Mouse (Mus musculus) cerebellum, adult 11-12 months (tissue): ENCODE measurements around the gene Prss8.
"Not testable (repeated sequence)": the region's sequence is repeated elsewhere in the genome, so short reads cannot be mapped to it uniquely, and the experiment has no call there.

Source experiments
- DNase-seq: peaks from one replicate; pipeline ENCODE4 v3.0.0; 2022

The Prss8 gene

GRCm38 (mm10) chr7:127927726-127928125 is 2.2 kb downstream of the Prss8 start:
- peak; percentile 17 for DNase-seq

- no peak for DNase-seq
These were observed 3.1 kb downstream of the Prss8 start for GRCm38 (mm10) chr7:127926846-127927245.

- DNase-seq: no peak
These were observed 3.8 kb downstream of the Prss8 start for GRCm38 (mm10) chr7:127926066-127926465.

- no peak for DNase-seq
These were observed 4.7 kb downstream of the Prss8 start for GRCm38 (mm10) chr7:127925252-127925651.

- no peak for DNase-seq
These were observed 6.2 kb downstream of the Prss8 start for GRCm38 (mm10) chr7:127923714-127924113.

- no peak for DNase-seq
These were observed 7.2 kb downstream of the Prss8 start for GRCm38 (mm10) chr7:127922451-127923275.

- no peak for DNase-seq
These were observed 8.4 kb downstream of the Prss8 start for GRCm38 (mm10) chr7:127921516-127921915.

- DNase-seq: no peak
These were observed 10.6 kb downstream of the Prss8 start for GRCm38 (mm10) chr7:127919290-127919689.

GRCm38 (mm10) chr7:127918203-127918602 is 11.7 kb downstream of the Prss8 start:
- DNase-seq: no peak

GRCm38 (mm10) chr7:127915293-127915692 is 14.6 kb downstream of the Prss8 start:
- no peak for DNase-seq

- no peak for DNase-seq
These were observed 17.0 kb downstream of the Prss8 start for GRCm38 (mm10) chr7:127912938-127913337.

- DNase-seq: peak; percentile 86
These were observed 17.6 kb downstream of the Prss8 start, which contains the start of gene Kat8 for GRCm38 (mm10) chr7:127912190-127912871. Gene Kat8, plus strand, starts transcription at chr7:127912516.

- no peak for DNase-seq
These were observed 21.2 kb downstream of the Prss8 start for GRCm38 (mm10) chr7:127908656-127909055.

- no peak for DNase-seq
These were observed 22.0 kb downstream of the Prss8 start for GRCm38 (mm10) chr7:127907939-127908338.

- peak; percentile 81 for DNase-seq
These were observed 25.7 kb downstream of the Prss8 start, which contains the start of gene Bckdk for GRCm38 (mm10) chr7:127903971-127904796. Gene Bckdk, plus strand, starts transcription at chr7:127904082.

- no peak for DNase-seq
These were observed 28.1 kb downstream of the Prss8 start for GRCm38 (mm10) chr7:127901772-127902171.

- DNase-seq: no peak
These were observed 29.9 kb downstream of the Prss8 start for GRCm38 (mm10) chr7:127899997-127900396.

GRCm38 (mm10) chr7:127898179-127898956 is 31.5 kb downstream of the Prss8 start:
- DNase-seq: no peak

- no peak for DNase-seq
These were observed 32.4 kb downstream of the Prss8 start for GRCm38 (mm10) chr7:127897542-127897941.

- DNase-seq: peak; percentile 69
These were observed 33.5 kb downstream of the Prss8 start for GRCm38 (mm10) chr7:127896384-127896783.

GRCm38 (mm10) chr7:127895891-127896290 is 34.0 kb downstream of the Prss8 start:
- not testable (repeated sequence) for DNase-seq

- DNase-seq: peak; percentile 98
These were observed 34.5 kb downstream of the Prss8 start, which contains the start of the genes Gm21974 and Vkorc1 for GRCm38 (mm10) chr7:127895442-127895841. Gene Gm21974, minus strand, starts transcription at chr7:127895454. Gene Vkorc1, minus strand, starts transcription at chr7:127895617.
